Mouse (Mus musculus) spleen, adult 2 months (tissue): ENCODE measurements around the gene Tbx6. TPM values are rescaled to one million over a fixed set of nuclear protein-coding genes. Genes with fewer than 3 reads are reported as not detected.

ENCODE experiments used
- DNase-seq, 2 experiments: peaks; one replicate each; pipeline versions ENCODE4 v3.0.0 to v3.0.0-alpha.2; 2012 to 2021; ENCODE audit warnings: low spot score in 2 of 2, low read depth in 1 of 2
- H3K27ac ChIP-seq: fragments of 200-500 bp; 2 replicates; pipeline ENCODE4 v1.5.1; 2012; ENCODE audit warnings: low read length, inconsistent platforms; ENCODE audit not compliant: insufficient read depth
- H3K27me3 ChIP-seq: fragments of 200-500 bp; 2 replicates; pipeline ENCODE4 v1.6.1; 2012; ENCODE audit warnings: mild to moderate bottlenecking, moderate library complexity, low read length, inconsistent platforms; ENCODE audit not compliant: control insufficient read depth, insufficient read depth
- H3K36me3 ChIP-seq: fragments of 200-500 bp; 2 replicates; pipeline ENCODE4 v1.6.1; 2012; ENCODE audit warnings: mild to moderate bottlenecking, low read length, inconsistent platforms; ENCODE audit not compliant: control insufficient read depth, insufficient read depth
- H3K4me1 ChIP-seq: fragments of 200-500 bp; 2 replicates; pipeline ENCODE4 v1.6.1; 2011; ENCODE audit warnings: inconsistent platforms; ENCODE audit not compliant: control insufficient read depth, insufficient read depth, insufficient read length
- H3K4me3 ChIP-seq: fragments of 200-500 bp; 2 replicates; pipeline ENCODE4 v1.5.1; 2011; ENCODE audit warnings: mild to moderate bottlenecking, inconsistent platforms; ENCODE audit not compliant: insufficient read depth, insufficient read length; ENCODE audit errors: extremely low read depth
- CTCF ChIP-seq: fragments of 200-500 bp; IDR thresholded peaks from 2 replicates; pipeline ENCODE4 v1.5.1; 2011; ENCODE audit warnings: mild to moderate bottlenecking, inconsistent platforms; ENCODE audit not compliant: insufficient read depth, insufficient read length, insufficient replicate concordance; ENCODE audit errors: extremely low read depth
- POLR2A ChIP-seq: fragments of 200-500 bp; IDR thresholded peaks from 2 replicates; pipeline ENCODE4 v1.6.1; 2011; ENCODE audit warnings: low read depth, low read length, inconsistent platforms
- WGBS: fragments of 180-500 bp; shearing (Covaris S2); methylation state at CpG from one replicate; pipeline ENCODE4 v1.1.7; 2018; 5-methylcytosine and 5-hydroxymethylcytosine counted together
- polyA plus RNA-seq: library from polyadenylated mRNA; depleted of rRNA; stranded (reverse); fragments of >200 nt; gene quantifications from 2 replicates; pipeline ENCODE4 v1.2.3, GENCODE M21; 2012

Gene Tbx6
- polyA plus RNA-seq, 1 experiment: 17.9 TPM

DNA sequence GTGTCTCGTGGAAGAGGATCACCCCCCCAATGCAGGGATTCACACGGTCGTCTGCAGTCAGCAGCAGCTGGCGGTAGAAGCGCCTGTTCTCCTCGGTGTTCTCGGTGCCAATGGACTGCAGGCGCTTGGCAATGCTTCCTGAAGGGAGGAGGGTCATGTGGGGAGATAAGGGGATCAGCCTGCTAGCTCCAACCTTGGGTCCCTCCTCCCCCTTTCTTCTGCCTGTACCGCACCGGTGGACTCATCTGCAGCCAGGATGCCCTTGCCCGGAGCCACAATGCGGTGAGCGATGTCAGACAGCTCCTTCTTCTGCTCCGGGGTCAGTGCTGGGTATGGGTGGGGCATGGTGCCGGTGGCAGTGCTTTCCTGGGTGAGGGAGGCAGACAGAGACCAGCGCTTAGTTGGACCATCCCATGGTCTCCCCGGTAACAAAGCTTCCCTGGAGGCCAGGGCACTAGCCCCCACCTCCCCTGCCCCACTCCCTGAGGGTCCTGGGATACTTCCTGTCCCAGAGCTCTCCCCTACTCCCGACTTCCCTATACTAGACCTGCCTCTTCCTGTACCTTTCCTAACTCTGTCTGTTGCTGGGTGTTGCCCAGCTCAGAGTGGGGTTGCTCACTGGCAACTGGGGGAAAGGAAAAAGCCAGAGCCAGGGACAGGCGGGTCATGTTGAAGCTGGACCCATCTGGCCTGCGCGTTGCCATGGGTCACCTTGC lies 16.3 kb downstream of the Tbx6 start, which contains the start of gene Fam57b:
Gene Fam57b, plus strand, starts transcription at position 258 of the 716 bp plus-strand sequence.
- no peak for TF ChIP-seq POLR2A
- no peak for TF ChIP-seq CTCF
- Histone ChIP-seq H3K4me3 (peak within 1 kb of the TSS; percentile 95), H3K27me3 (no peaks in the 10 kb centered on the region), H3K4me1 (peaks cover 9% of the 10 kb centered on the region; the same call in 1 of the 2 replicates), H3K36me3 (peaks cover 16% of the 10 kb centered on the region), H3K27ac (peak within 1 kb of the TSS; percentile 97)
- 38% methylated on average over 20 of the region's 21 CpGs for WGBS
- DNase-seq: no peak

DNA sequence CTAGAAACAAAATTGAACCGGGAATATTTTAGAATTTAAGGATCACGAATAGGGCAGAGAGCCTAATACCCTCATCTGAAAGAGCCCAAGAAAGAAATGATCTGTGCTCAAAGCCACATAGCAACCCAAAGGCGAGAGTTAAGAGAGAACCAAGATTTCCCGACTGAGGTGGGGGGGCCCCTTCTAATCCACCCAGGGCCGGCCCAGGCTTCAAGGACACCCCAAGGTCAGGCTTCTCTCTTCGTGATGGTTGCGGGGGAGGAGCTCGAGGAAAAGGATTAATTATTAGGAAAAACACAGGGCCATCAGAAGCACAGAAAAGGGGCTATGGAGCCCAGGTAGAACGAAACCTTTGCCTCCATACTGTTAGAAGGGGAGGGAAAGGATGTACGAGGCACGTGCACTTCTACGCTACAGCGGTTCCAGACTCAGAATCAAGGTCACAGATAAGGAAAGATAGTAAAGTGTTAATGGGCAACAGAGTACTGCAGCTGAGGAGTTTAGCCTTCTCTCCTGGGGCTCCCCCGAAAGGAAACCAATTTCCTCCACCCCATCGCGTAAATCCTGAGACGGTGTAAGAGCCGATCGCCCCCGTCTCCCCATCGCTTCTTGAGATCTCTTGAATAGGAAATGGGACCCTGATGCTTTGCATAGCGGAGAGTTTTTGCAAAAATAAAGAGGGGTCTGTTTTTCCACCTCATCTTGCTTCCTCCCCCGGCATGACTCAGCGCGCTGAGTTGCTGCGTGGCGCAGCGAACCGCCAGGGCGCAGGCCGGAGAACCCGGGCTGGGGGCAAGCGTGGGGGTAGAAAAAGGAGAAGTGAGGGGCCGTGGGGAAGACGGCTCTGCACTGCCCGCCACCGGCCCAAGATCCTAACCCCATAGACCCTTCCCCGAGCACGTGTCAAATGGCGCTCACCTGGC lies 17.1 kb downstream of the Tbx6 start:
- peak in 1 of 2 experiments; percentile 28 for DNase-seq
- Histone ChIP-seq H3K4me1 (peaks cover 9% of the 10 kb centered on the region; the same call in 1 of the 2 replicates), H3K4me3 (peak overlapping the region; percentile 95), H3K27me3 (no peaks in the 10 kb centered on the region), H3K36me3 (peaks cover 16% of the 10 kb centered on the region), H3K27ac (peak overlapping the region; percentile 97)
- 2% methylated on average over 40 of the region's 40 CpGs for WGBS
- no peak for TF ChIP-seq POLR2A
- TF ChIP-seq CTCF: no peak

DNA sequence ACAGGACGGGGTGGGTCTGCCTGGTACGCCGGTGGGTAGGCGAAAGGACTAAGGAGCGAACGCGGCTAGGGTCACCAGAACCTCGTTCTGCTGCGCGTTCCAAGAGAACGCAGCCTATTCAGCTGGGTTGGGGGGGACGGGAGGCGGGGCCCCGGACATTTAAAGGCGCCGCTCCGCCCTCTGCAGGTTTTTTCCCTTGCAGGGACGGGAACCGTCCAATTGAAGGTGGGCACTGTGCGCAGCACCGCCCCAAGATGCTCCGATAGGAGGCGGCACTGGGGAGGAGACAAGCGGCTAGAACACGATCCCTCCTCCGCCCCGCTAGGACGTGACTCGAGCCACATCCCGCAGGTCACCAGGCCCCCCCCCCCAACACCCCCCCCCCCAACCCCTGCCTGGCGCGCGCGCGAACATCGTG lies 17.8 kb downstream of the Tbx6 start:
- peaks cover 16% of the 10 kb centered on the region for H3K36me3 ChIP-seq
- peaks cover 9% of the 10 kb centered on the region; the same call in 1 of the 2 replicates for H3K4me1 ChIP-seq
- TF ChIP-seq CTCF (no peak), POLR2A (peak; percentile 97)
- H3K27me3 ChIP-seq: no peaks in the 10 kb centered on the region
- 1% methylated on average over 29 of the region's 36 CpGs for WGBS
- peak overlapping the region; percentile 97 for H3K27ac ChIP-seq
- peak; percentile 96 to 97 for DNase-seq
- peak overlapping the region; percentile 95 for H3K4me3 ChIP-seq

DNA sequence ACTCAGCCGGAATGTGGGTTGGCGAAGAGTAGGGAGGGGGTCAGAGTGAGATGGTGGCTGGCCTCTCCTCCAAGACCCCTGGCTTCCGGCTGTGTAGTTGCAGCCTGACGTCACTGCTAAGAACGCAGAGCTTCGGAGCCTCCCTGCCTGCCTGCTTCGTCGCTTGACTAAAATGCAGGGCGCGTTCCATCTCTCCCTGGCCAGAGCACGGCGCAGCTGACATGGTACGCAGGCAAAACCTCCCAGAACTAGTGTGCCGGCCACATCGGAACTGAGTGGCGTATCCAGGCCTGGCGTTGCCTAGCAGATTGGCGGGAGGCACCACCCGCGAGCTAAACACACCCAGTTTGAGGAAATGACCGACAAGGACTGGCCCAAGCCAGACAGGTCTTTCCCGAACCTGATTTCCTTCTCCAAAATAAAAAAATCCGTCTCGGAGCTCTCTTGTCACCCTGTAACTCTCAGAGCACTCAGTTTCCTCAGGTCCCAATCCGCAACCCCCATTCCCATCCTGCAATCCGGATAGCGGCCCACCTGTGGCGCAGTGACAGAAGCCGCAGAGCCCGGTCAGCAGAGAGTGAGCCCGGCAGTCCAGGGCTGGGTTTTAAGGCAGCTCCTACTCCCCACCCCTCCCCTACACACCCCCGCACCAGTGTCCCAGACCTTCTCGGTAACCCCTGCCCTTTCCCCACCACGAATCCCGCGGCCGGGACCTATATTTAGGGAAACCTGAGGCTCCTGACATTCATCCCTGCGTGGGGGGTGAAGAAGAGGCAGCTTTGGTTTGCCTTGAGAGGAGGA lies 18.4 kb downstream of the Tbx6 start:
- H3K36me3 ChIP-seq: peaks cover 16% of the 10 kb centered on the region
- H3K27ac ChIP-seq: peak overlapping the region; percentile 90
- peak; percentile 44; the same call in 1 of the 2 replicates for TF ChIP-seq CTCF
- TF ChIP-seq POLR2A: peak; percentile 57
- peak overlapping the region; percentile 69 for H3K4me3 ChIP-seq
- 8% methylated on average over 37 of the region's 38 CpGs for WGBS
- H3K4me1 ChIP-seq: peaks cover 9% of the 10 kb centered on the region; the same call in 1 of the 2 replicates
- peak in 1 of 2 experiments; percentile 31 for DNase-seq
- H3K27me3 ChIP-seq: no peaks in the 10 kb centered on the region

DNA sequence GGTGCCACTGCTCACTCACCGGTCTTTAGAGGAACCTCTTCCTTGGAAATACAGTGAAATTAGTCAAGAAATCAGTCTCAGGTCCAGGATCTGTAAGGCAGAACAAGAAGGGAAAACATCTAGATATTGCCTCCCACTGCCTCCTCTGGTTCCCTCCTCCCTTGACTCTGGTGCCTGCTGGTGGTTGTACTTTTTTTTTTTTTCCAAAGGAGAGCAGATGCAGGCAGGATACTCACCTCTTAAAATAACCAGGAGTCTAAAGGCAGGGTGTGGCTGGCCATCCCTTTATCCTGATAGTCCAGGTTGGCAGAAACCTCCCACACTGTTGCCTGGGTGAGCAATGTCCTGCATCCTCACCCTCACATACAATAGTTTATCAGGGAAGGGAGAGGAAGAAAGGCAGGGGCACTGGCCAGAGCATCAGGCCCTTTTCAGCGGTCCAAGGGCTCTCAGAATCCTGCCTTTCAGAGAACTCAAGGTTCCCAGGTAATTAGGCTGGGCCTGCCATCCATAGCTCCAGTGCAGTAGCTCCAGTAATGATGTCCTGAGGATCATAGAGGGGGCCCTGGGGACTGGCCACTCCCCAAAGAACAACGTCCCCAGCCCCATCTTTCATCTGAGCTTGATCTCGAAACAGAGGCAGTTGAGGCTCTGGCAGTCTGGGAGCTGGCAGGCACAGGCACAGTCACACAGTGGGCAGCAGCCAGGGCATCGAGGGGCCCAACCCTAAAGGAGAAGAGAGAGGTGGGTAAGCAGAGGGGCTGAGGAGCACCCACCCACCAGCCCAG lies 19.2 kb downstream of the Tbx6 start:
- Histone ChIP-seq H3K36me3 (peaks cover 13% of the 10 kb centered on the region), H3K27ac (peak overlapping the region; percentile 90; the same call in 1 of the 2 replicates), H3K4me1 (peaks cover 9% of the 10 kb centered on the region; the same call in 1 of the 2 replicates), H3K4me3 (no peak overlapping the region), H3K27me3 (no peaks in the 10 kb centered on the region)
- WGBS: 80% methylated on average over 5 of the region's 5 CpGs
- TF ChIP-seq CTCF (no peak), POLR2A (no peak)
- no peak for DNase-seq
